Mouse (Mus musculus) c-Kit-negative CD71-positive TER-119-positive erythroid progenitor cells, embryonic 14.5 days (primary cell): ENCODE measurements around the gene Prl2c2.
"Not testable (repeated sequence)": the region's sequence is repeated elsewhere in the genome, so short reads cannot be mapped to it uniquely, and the experiment has no call there.

Experiments
- DNase-seq: peaks from one replicate; pipeline ENCODE4 v3.0.0-alpha.2; 2013; ENCODE audit warnings: low read depth, low spot score

The Prl2c2 gene

DNA sequence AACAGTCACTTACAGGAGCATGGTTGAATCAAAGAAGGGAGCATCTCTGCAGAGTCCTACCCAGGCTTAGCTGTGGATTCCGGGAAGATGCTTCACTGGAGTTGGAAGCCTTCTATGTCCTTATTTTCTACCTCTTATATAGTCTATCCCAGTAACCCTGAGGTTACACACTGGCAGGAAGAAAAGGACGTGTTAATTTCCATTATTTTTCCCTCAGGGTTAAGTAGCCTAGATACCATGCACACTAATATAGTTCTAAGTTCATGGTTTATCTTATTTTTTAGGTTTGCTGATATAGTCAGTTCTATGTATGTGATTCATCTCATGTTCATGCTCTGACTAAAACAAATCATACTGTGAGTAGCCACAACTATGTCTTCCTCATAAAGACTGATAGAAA, at the start of gene Prl2c2:
TSS of gene Prl2c2 (minus strand) at position 101 of the 400 bp plus-strand sequence.
- not testable (repeated sequence) for DNase-seq

DNA sequence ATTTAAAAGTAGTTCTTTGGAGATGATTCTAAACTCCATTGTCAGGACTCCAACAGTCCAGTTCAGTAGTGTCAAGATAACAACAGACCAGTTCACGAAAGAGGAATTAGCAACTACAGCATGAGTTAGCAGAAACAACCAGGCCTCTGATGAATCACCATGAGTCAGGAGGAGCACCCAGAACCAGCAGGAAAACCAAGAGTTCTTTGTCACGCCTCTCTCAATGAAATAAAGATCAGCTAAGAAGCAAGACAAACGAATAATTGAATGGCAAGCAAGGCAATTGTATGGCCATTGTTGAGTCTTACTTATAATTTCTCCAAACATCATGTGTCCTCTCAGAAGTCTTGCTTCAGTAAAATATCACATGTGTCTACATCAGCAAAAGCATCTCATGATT, 20.7 kb upstream of the Prl2c2 start:
- not testable (repeated sequence) for DNase-seq

DNA sequence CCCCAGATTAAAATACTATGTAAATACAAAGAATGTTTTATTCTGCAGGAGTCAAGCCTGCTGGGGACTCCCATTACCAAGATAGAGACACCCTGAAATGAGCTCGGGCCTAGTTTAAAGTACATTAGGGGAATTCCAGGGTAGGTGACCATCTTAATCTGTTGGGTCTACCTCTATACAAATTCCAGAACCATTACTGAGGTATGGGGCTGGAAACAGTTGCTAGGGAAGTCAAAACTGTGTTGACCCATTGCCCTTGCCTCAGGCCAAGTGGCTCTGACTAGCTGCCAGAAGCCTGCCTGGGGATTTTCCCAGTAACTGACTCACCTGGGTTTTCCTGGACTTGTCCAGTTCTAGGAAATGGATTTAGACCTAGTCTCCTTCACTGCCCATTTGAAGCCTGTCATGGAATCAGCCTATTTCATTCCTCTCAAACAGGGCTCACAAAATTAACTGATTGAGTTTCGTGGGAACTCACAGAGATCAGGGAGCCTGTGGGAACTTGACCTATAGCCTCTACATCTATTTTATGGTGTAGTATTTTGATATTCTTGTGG, 8.9 kb upstream of the Prl2c2 start:
- not testable (repeated sequence) for DNase-seq
